Mouse (Mus musculus) C2C12 (cell line): ENCODE results near the gene Hes5. TPM values are rescaled to one million over a fixed set of nuclear protein-coding genes. Genes with fewer than 3 reads are reported as not detected.

Source experiments
- H3K27me3 ChIP-seq: one replicate; pipeline ENCODE4 v1.6.1; 2011; ENCODE audit not compliant: control insufficient read depth, insufficient read depth, insufficient read length
- H3K36me3 ChIP-seq: one replicate; pipeline ENCODE4 v1.6.1; 2011; ENCODE audit not compliant: control insufficient read depth, insufficient read depth
- H3K4me3 ChIP-seq: one replicate; pipeline ENCODE4 v1.5.1; 2011; ENCODE audit warnings: mild to moderate bottlenecking, control low read depth; ENCODE audit not compliant: poor library complexity, insufficient read depth, severe bottlenecking
- H3K79me2 ChIP-seq: one replicate; pipeline ENCODE4 v1.6.1; 2011; ENCODE audit not compliant: control insufficient read depth, insufficient read depth
- H3K79me3 ChIP-seq: one replicate; pipeline ENCODE4 v1.6.1; 2011; ENCODE audit warnings: low read depth, control low read depth
- H3ac ChIP-seq: one replicate; pipeline ENCODE3; 2011; ENCODE audit warnings: low read depth; ENCODE audit not compliant: control insufficient read depth, insufficient read length
- CEBPB ChIP-seq: IDR thresholded peaks from one replicate; pipeline ENCODE4 v1.6.1; 2011; ENCODE audit warnings: low read depth, mild to moderate bottlenecking, control low read depth, moderate library complexity
- CTCF ChIP-seq: IDR thresholded peaks from one replicate; pipeline ENCODE4 v1.5.1; 2011; ENCODE audit not compliant: control insufficient read depth, insufficient read depth, insufficient read length
- FOSL1 ChIP-seq: IDR thresholded peaks from one replicate; pipeline ENCODE4 v1.8.0; 2011; ENCODE audit warnings: mild to moderate bottlenecking, low read length; ENCODE audit not compliant: poor library complexity, insufficient read depth, severe bottlenecking
- MAX ChIP-seq: IDR thresholded peaks from one replicate; pipeline ENCODE4 v1.6.1; 2011; ENCODE audit warnings: mild to moderate bottlenecking, control low read depth
- MYOD1 ChIP-seq: IDR thresholded peaks from one replicate; pipeline ENCODE4 v1.6.1; 2011; ENCODE audit warnings: low read depth; ENCODE audit not compliant: control insufficient read depth, insufficient read length
- MYOG ChIP-seq: IDR thresholded peaks from one replicate; pipeline ENCODE4 v1.6.1; 2011; ENCODE audit not compliant: control insufficient read depth, insufficient read length; ENCODE audit errors: extremely low read depth
- USF1 ChIP-seq: IDR thresholded peaks from one replicate; pipeline ENCODE4 v1.6.1; 2011; ENCODE audit warnings: low read depth, mild to moderate bottlenecking, control low read depth, moderate library complexity
- polyA plus RNA-seq: library from polyadenylated mRNA; unstranded; fragments of >200 nt; fragmentation: generic; extraction: Trizol; gene quantifications from one replicate; pipeline ENCODE4 v1.2.1, GENCODE M21; 2012; ENCODE audit warnings: missing spikeins

Hes5 gene
- polyA plus RNA-seq, 1 experiment = not detected

GRCm38 (mm10) chr4:154916662-154917061 lies 44.1 kb upstream of the Hes5 start:
- Histone ChIP-seq H3K27me3 (peaks cover 10% of the 10 kb centered on the region), H3ac (no peak overlapping the region), H3K36me3 (no peaks in the 10 kb centered on the region), H3K4me3 (no peak overlapping the region), H3K79me3 (no peaks in the 10 kb centered on the region), H3K79me2 (no peaks in the 10 kb centered on the region)
- no peak for TF ChIP-seq FOSL1
- TF ChIP-seq MAX = no peak
- TF ChIP-seq CTCF = no peak
- no peak for TF ChIP-seq CEBPB
- TF ChIP-seq MYOD1 = no peak
- TF ChIP-seq USF1 = no peak
- no peak for TF ChIP-seq MYOG

GRCm38 (mm10) chr4:154922291-154922690 lies 38.4 kb upstream of the Hes5 start:
- H3ac ChIP-seq = no peak overlapping the region
- TF ChIP-seq CEBPB (no peak), FOSL1 (no peak), USF1 (no peak), CTCF (no peak), MYOG (no peak)
- H3K36me3 ChIP-seq = no peaks in the 10 kb centered on the region
- H3K79me3 ChIP-seq = no peaks in the 10 kb centered on the region
- no peaks in the 10 kb centered on the region for H3K79me2 ChIP-seq
- H3K27me3 ChIP-seq = peaks cover 13% of the 10 kb centered on the region
- H3K4me3 ChIP-seq = no peak overlapping the region

- Histone ChIP-seq H3ac (no peak overlapping the region), H3K79me2 (no peaks in the 10 kb centered on the region), H3K79me3 (no peaks in the 10 kb centered on the region), H3K4me3 (no peak overlapping the region), H3K27me3 (peaks cover 13% of the 10 kb centered on the region), H3K36me3 (no peaks in the 10 kb centered on the region)
- TF ChIP-seq MAX (no peak), FOSL1 (no peak), USF1 (no peak), MYOG (no peak), MYOD1 (no peak), CTCF (no peak), CEBPB (no peak)
Measured at GRCm38 (mm10) chr4:154922931-154923330, 37.8 kb upstream of the Hes5 start.

- Histone ChIP-seq H3ac (no peak overlapping the region), H3K79me3 (no peaks in the 10 kb centered on the region), H3K4me3 (no peak overlapping the region), H3K79me2 (no peaks in the 10 kb centered on the region), H3K27me3 (peaks cover 20% of the 10 kb centered on the region), H3K36me3 (no peaks in the 10 kb centered on the region)
- no peak for TF ChIP-seq MYOG
- no peak for TF ChIP-seq MAX
- TF ChIP-seq CEBPB = no peak
- no peak for TF ChIP-seq FOSL1
- no peak for TF ChIP-seq USF1
- TF ChIP-seq CTCF = no peak
- no peak for TF ChIP-seq MYOD1
Measured at GRCm38 (mm10) chr4:154925413-154925812, 35.3 kb upstream of the Hes5 start.

GRCm38 (mm10) chr4:154926969-154927898 lies 33.5 kb upstream of the Hes5 start:
- TF ChIP-seq MYOD1 = no peak
- TF ChIP-seq USF1 = no peak
- no peak for TF ChIP-seq FOSL1
- no peak for TF ChIP-seq MAX
- no peak for TF ChIP-seq MYOG
- no peak for TF ChIP-seq CEBPB
- TF ChIP-seq CTCF = no peak
- no peak overlapping the region for H3K4me3 ChIP-seq
- H3ac ChIP-seq = no peak overlapping the region
- no peaks in the 10 kb centered on the region for H3K36me3 ChIP-seq
- H3K79me2 ChIP-seq = no peaks in the 10 kb centered on the region
- no peaks in the 10 kb centered on the region for H3K79me3 ChIP-seq
- H3K27me3 ChIP-seq = peaks cover 19% of the 10 kb centered on the region
